Mouse (Mus musculus): Measurements from ENCODE around the gene Lcp2.

DNA sequence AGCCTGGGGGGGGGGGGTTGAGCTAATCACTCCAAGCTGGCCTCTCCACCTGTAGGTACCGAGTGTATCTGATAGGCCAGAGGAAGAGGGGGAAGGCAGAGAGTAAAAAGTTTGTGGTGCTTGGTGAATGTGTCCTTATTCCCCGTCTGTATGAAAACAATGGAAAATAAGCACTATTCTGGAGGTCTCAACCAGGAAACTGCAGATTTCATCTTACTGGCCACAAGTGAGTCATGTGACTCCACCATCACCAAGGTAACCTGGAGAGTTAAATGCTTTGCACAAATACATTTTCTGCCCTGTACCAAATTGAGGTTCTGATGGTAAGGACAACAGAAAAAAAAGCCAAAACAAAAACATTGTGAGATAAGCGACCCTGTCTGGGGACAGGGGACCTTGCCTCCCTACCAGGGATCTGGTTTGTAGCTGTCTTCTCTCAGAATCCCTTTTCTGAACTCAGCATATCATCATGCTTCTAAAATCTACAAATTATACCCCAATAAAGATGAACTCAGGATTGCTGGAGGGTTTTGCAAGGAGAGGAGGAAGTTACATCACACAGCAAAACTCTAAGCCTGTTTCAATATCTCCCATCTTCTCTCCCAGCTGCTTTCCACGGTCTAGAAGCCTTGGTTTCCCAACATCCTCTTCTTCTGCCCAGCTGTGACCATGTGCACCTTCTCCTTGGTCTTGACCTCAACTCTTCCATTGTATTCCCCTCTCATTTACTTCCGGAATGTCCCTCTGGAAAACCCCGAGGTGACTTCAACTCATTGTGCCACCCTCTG, 6.5 kb downstream of the Lcp2 start:
- no peak for TF ChIP-seq CTCF (IDR thresholded peaks at IDR 0.05; ENCODE audit: borderline replicate concordance, insufficient read depth, low read depth, low read length)
- no peak for TF ChIP-seq POLR2A (IDR thresholded peaks at IDR 0.05; ENCODE audit: borderline replicate concordance, insufficient read depth, low read length)

Data from cerebellum, adult 2 months (tissue).